Mouse (Mus musculus) spleen, adult 2 months (tissue): ENCODE data around the gene Cd68. TPM values are rescaled to one million over a fixed set of nuclear protein-coding genes. Genes with fewer than 3 reads are reported as not detected.

ENCODE experiments used
- DNase-seq, 2 experiments: peaks; one replicate each; pipeline versions ENCODE4 v3.0.0 to v3.0.0-alpha.2; 2012 to 2021; ENCODE audit warnings: low spot score in 2 of 2, low read depth in 1 of 2
- H3K27ac ChIP-seq: fragments of 200-500 bp; 2 replicates; pipeline ENCODE4 v1.5.1; 2012; ENCODE audit warnings: low read length, inconsistent platforms; ENCODE audit not compliant: insufficient read depth
- H3K27me3 ChIP-seq: fragments of 200-500 bp; 2 replicates; pipeline ENCODE4 v1.6.1; 2012; ENCODE audit warnings: mild to moderate bottlenecking, moderate library complexity, low read length, inconsistent platforms; ENCODE audit not compliant: control insufficient read depth, insufficient read depth
- H3K36me3 ChIP-seq: fragments of 200-500 bp; 2 replicates; pipeline ENCODE4 v1.6.1; 2012; ENCODE audit warnings: mild to moderate bottlenecking, low read length, inconsistent platforms; ENCODE audit not compliant: control insufficient read depth, insufficient read depth
- H3K4me1 ChIP-seq: fragments of 200-500 bp; 2 replicates; pipeline ENCODE4 v1.6.1; 2011; ENCODE audit warnings: inconsistent platforms; ENCODE audit not compliant: control insufficient read depth, insufficient read depth, insufficient read length
- H3K4me3 ChIP-seq: fragments of 200-500 bp; 2 replicates; pipeline ENCODE4 v1.5.1; 2011; ENCODE audit warnings: mild to moderate bottlenecking, inconsistent platforms; ENCODE audit not compliant: insufficient read depth, insufficient read length; ENCODE audit errors: extremely low read depth
- CTCF ChIP-seq: fragments of 200-500 bp; IDR thresholded peaks from 2 replicates; pipeline ENCODE4 v1.5.1; 2011; ENCODE audit warnings: mild to moderate bottlenecking, inconsistent platforms; ENCODE audit not compliant: insufficient read depth, insufficient read length, insufficient replicate concordance; ENCODE audit errors: extremely low read depth
- POLR2A ChIP-seq: fragments of 200-500 bp; IDR thresholded peaks from 2 replicates; pipeline ENCODE4 v1.6.1; 2011; ENCODE audit warnings: low read depth, low read length, inconsistent platforms
- WGBS: fragments of 180-500 bp; shearing (Covaris S2); methylation state at CpG from one replicate; pipeline ENCODE4 v1.1.7; 2018; 5-methylcytosine and 5-hydroxymethylcytosine counted together
- polyA plus RNA-seq: library from polyadenylated mRNA; depleted of rRNA; stranded (reverse); fragments of >200 nt; gene quantifications from 2 replicates; pipeline ENCODE4 v1.2.3, GENCODE M21; 2012; rRNA removed

Cd68 gene
- 103 and 114 TPM in 2 replicates for polyA plus RNA-seq

DNA sequence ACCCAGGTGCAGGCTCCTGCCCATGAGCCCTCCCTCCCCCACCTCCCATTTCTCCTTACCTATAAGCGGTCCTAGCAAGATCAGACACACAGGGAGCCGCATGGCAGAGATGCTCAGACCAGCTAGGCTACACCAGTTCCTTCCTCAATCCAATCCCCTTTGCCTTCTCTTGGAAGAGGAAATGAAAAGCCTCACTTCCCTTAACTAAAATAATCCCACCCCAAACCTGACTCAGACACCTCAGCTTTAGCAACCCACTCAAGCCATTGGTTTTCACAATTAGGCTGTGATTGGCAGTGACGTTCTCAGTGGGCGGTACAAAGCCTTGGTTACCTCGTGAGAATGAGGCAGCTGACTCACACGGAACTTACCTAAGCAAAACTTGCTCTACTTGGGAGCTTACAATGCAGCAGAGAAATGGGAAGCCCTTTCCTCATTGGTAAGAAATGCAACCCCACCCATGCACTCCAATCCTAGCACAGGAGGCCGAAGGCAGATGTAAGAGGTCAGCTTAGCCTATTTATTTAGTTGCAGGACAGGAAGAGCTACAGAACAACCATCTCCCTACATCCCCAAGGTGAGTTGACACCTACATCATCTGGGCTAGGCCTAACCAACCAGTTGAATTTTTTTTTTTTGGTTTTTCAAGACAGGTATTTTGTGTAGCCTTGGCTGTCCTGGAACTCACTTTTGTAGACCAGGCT lies at the start of gene Cd68:
TSS of gene Cd68 (minus strand) at position 193 of the 704 bp plus-strand sequence.
- WGBS, result 32% methylated on average over 7 of the region's 7 CpGs
- Histone ChIP-seq H3K36me3 (peaks cover 23% of the 10 kb centered on the region), H3K27me3 (no peaks in the 10 kb centered on the region), H3K4me3 (peak within 1 kb of the TSS; percentile 31; the same call in 1 of the 2 replicates), H3K27ac (peak within 1 kb of the TSS; percentile 45), H3K4me1 (peaks cover 12% of the 10 kb centered on the region; the same call in 1 of the 2 replicates)
- peak; percentile 48 to 84 for DNase-seq
- TF ChIP-seq POLR2A, result 0 out of 2 replicates have a peak, but pooled peaks have one; percentile 7
- TF ChIP-seq CTCF, result no peak

GRCm38 (mm10) chr11:69715482-69715881 lies 49.5 kb upstream of the Cd68 start:
- Histone ChIP-seq H3K27me3 (no peaks in the 10 kb centered on the region), H3K4me1 (no peaks in the 10 kb centered on the region), H3K4me3 (no peak overlapping the region), H3K36me3 (no peaks in the 10 kb centered on the region), H3K27ac (no peak overlapping the region)
- DNase-seq, result no peak
- WGBS, result 80% methylated on average over 9 of the region's 9 CpGs
- TF ChIP-seq CTCF, result peak; percentile 22; the same call in 1 of the 2 replicates
- no peak for TF ChIP-seq POLR2A

DNA sequence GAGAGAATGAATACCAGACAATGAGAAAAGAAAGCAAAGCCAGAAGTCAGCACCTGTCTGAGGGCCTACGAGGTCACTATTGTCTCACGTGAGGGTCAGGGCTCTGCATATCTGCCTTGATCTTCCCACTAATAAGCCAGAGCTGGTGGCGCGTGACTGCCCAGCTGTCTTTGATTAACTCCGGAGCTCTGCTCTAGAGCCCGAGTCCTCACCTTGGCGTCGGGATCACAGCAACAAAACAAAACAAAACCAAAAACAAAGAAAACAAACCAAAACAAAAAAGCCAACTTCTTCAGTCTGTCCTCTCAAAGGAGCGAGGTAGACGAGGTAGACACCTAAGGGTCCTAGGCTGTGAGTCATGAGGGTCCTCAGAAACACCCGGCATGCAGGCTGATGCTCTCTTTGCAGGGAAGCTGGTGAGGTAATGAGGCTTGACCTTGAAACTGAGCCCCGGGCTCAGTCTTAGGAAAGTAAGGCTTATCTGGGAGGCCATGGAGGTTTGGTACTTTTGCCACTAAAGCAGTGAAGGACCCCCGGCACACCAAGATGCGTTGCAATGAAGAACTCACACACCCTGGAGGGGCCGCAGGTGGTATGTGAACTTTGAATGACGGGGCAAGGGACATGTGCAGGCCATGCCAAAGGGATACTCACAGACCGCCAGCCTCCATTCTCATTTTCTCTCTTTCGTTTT lies 48.8 kb upstream of the Cd68 start:
- no peaks in the 10 kb centered on the region for H3K36me3 ChIP-seq
- no peak for DNase-seq
- no peak for TF ChIP-seq CTCF
- no peak for TF ChIP-seq POLR2A
- H3K27ac ChIP-seq, result no peak overlapping the region
- no peaks in the 10 kb centered on the region for H3K4me1 ChIP-seq
- H3K4me3 ChIP-seq, result no peak overlapping the region
- no peaks in the 10 kb centered on the region for H3K27me3 ChIP-seq
- WGBS, result 93% methylated on average over 18 of the region's 18 CpGs

DNA sequence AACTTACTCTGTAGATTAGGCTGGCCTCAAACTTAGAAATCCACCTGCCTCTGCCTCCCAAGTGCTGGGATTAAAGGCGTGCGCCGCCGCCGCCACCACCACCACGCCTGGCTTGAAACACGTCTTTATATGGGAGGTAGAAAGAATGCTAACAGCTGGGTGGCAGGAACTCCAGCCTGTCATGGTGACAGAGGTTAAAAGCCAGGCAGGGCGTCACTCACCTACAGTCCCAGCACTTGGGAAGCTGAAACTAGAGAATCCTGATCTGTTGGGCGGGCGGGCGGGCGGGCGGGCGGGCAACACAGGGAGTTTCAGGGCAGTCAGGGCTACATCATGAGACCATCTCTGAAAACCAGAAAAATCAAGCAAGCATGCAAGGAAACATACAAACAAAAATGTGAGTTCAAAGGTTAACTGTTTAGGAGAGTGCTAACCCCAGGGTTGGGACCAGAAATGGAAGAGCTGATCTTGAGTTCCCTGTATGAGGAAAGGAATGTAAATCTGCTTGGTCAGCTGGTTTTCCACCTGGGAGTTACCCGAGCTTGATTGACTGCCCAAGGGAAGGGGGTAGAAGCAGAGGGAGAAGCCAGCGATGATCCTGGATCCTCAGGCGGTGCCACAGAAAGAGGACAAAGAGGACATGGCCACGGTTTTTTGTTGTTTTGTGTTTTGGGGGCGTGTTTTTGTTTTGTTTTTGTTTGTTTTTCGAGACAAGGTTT lies 47.2 kb upstream of the Cd68 start:
- no peaks in the 10 kb centered on the region for H3K27me3 ChIP-seq
- H3K4me1 ChIP-seq, result no peaks in the 10 kb centered on the region
- no peak for TF ChIP-seq CTCF
- TF ChIP-seq POLR2A, result no peak
- no peak overlapping the region for H3K4me3 ChIP-seq
- 94% methylated on average over 20 of the region's 20 CpGs for WGBS
- no peaks in the 10 kb centered on the region for H3K36me3 ChIP-seq
- DNase-seq, result no peak
- no peak overlapping the region for H3K27ac ChIP-seq

GRCm38 (mm10) chr11:69711082-69711481 lies 45.1 kb upstream of the Cd68 start:
- no peak for TF ChIP-seq POLR2A
- TF ChIP-seq CTCF, result no peak
- no peaks in the 10 kb centered on the region for H3K4me1 ChIP-seq
- no peak for DNase-seq
- H3K36me3 ChIP-seq, result no peaks in the 10 kb centered on the region
- H3K4me3 ChIP-seq, result no peak overlapping the region
- no peak overlapping the region for H3K27ac ChIP-seq
- WGBS, result 90% methylated on average over 2 of the region's 2 CpGs
- H3K27me3 ChIP-seq, result no peaks in the 10 kb centered on the region

DNA sequence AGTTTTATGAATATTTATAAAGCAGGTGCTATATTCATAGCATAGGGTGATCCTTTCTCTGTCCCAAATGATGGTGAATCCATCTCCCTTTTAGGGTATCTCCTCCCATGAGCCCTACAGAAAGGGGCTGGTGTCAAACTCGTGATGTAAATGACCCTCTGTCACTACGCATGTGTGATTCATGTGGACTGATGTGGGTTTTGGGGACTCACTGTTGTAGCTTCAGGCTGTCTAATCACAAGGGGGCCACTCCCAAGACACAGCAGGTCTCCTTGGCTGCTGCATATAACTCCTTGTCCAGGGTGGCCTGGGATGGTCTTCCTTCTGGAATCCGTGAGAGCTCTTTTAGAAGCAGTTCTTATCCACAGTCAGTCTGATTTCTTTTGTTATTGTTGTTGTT lies 44.5 kb upstream of the Cd68 start:
- Histone ChIP-seq H3K36me3 (no peaks in the 10 kb centered on the region), H3K27ac (no peak overlapping the region), H3K4me1 (no peaks in the 10 kb centered on the region), H3K27me3 (no peaks in the 10 kb centered on the region), H3K4me3 (no peak overlapping the region)
- 85% methylated on average over 3 of the region's 3 CpGs for WGBS
- DNase-seq, result no peak
- no peak for TF ChIP-seq CTCF
- TF ChIP-seq POLR2A, result no peak
